Mouse (Mus musculus) G1E (cell line): ENCODE data around the gene Stk4. TPM values are rescaled to one million over a fixed set of nuclear protein-coding genes. Genes with fewer than 3 reads are reported as not detected.

Experiments used
- ATAC-seq: 2 replicates; pipeline ENCODE4 v1.8.0; 2016; ENCODE audit warnings: mild to moderate bottlenecking; ENCODE audit not compliant: insufficient number of reproducible peaks, poor library complexity, low FRiP score, severe bottlenecking; ENCODE audit errors: extremely low read depth
- DNase-seq: peaks from one replicate; pipeline ENCODE4 v3.0.0; 2012; ENCODE audit warnings: low spot score
- H3K27me3 ChIP-seq: 2 replicates; pipeline ENCODE4 v1.6.1; 2012; ENCODE audit warnings: mild to moderate bottlenecking, low read length, inconsistent platforms; ENCODE audit not compliant: insufficient read depth
- H3K36me3 ChIP-seq: replicated peaks from 2 replicates; pipeline ENCODE3; 2012; ENCODE audit warnings: mild to moderate bottlenecking, inconsistent platforms
- H3K4me1 ChIP-seq: 2 replicates; pipeline ENCODE4 v1.6.1; 2012; ENCODE audit warnings: low read depth, low read length, inconsistent platforms, mixed read lengths; ENCODE audit not compliant: insufficient read depth
- H3K4me3 ChIP-seq: 2 replicates; pipeline ENCODE4 v1.5.1; 2012; ENCODE audit warnings: low read depth, mild to moderate bottlenecking, inconsistent platforms, low read length, moderate library complexity, mixed read lengths
- H3K9me3 ChIP-seq: replicated peaks from 2 replicates; pipeline ENCODE4 v1.6.1; 2012; ENCODE audit warnings: inconsistent platforms
- CTCF ChIP-seq: IDR thresholded peaks from 2 replicates; pipeline ENCODE4 v1.5.1; 2012; ENCODE audit warnings: low read depth, low read length, inconsistent platforms, mixed read lengths
- GATA1 ChIP-seq: IDR thresholded peaks from 2 replicates; pipeline ENCODE4 v1.6.1; 2012; ENCODE audit warnings: borderline replicate concordance, low read length, inconsistent platforms, mixed read lengths
- GATA2 ChIP-seq: IDR thresholded peaks from 2 replicates; pipeline ENCODE4 v1.6.1; 2012; ENCODE audit warnings: low read depth, low read length, inconsistent platforms, borderline replicate concordance
- POLR2AphosphoS5 ChIP-seq: IDR thresholded peaks from 2 replicates; pipeline ENCODE4 v1.6.1; 2012; ENCODE audit warnings: low read depth, low read length, inconsistent platforms; ENCODE audit not compliant: insufficient replicate concordance
- TAL1 ChIP-seq: conservative IDR thresholded peaks from 2 replicates; pipeline ENCODE4 v1.6.1; 2012; ENCODE audit warnings: low read depth, low read length, inconsistent platforms, mixed read lengths
- polyA plus RNA-seq: library from polyadenylated mRNA; stranded (reverse); fragments of >175 nt; gene quantifications from 2 replicates; pipeline ENCODE4 v1.2.3, GENCODE M21; 2012
- total RNA-seq, 2 experiments: library from RNA; stranded (forward) in 1 of 2; stranded (reverse) in 1 of 2; fragments of 200-1000 nt in 1 of 2; fragments of >200 nt in 1 of 2; fragmentation: Nextera tagmentation in 1 of 2; gene quantifications; 2 replicates each; pipeline ENCODE4 v1.2.3; 2014 to 2017

The Stk4 gene
- total and polyA plus RNA-seq, 3 experiments: 86.5 to 247 (median 214) TPM

GRCm38 (mm10) chr2:164158838-164159237, 88.7 kb downstream of the Stk4 start:
- H3K36me3 ChIP-seq: peaks cover 41% of the 10 kb centered on the region
- H3K9me3 ChIP-seq: no peaks in the 10 kb centered on the region
- no peak for TF ChIP-seq TAL1
- no peak for TF ChIP-seq GATA1
- no peak for TF ChIP-seq CTCF
- no peak for TF ChIP-seq GATA2
- no peak for TF ChIP-seq POLR2AphosphoS5
- no peaks in the 10 kb centered on the region for H3K27me3 ChIP-seq
- H3K4me1 ChIP-seq: no peaks in the 10 kb centered on the region
- ATAC-seq (no peak), DNase-seq (no peak)
- no peak overlapping the region for H3K4me3 ChIP-seq

GRCm38 (mm10) chr2:164161515-164162055, 91.5 kb downstream of the Stk4 start:
- Histone ChIP-seq H3K4me3 (no peak overlapping the region), H3K36me3 (peaks cover 16% of the 10 kb centered on the region), H3K27me3 (no peaks in the 10 kb centered on the region; the same call in 1 of the 2 replicates), H3K9me3 (no peaks in the 10 kb centered on the region), H3K4me1 (no peaks in the 10 kb centered on the region)
- ATAC-seq (no peak), DNase-seq (no peak)
- TF ChIP-seq GATA2 (no peak), TAL1 (no peak), CTCF (no peak), POLR2AphosphoS5 (no peak), GATA1 (no peak)

GRCm38 (mm10) chr2:164164941-164165340, 94.8 kb downstream of the Stk4 start:
- no peak for TF ChIP-seq POLR2AphosphoS5
- TF ChIP-seq GATA2: no peak
- TF ChIP-seq TAL1: no peak
- no peak for TF ChIP-seq GATA1
- ATAC-seq (no peak), DNase-seq (no peak)
- Histone ChIP-seq H3K4me1 (no peaks in the 10 kb centered on the region), H3K4me3 (no peak overlapping the region), H3K9me3 (peaks cover 7% of the 10 kb centered on the region), H3K27me3 (peaks cover 3% of the 10 kb centered on the region; the same call in 1 of the 2 replicates), H3K36me3 (no peaks in the 10 kb centered on the region)

GRCm38 (mm10) chr2:164167752-164168570, 97.8 kb downstream of the Stk4 start:
- H3K9me3 ChIP-seq: peaks cover 7% of the 10 kb centered on the region
- no peaks in the 10 kb centered on the region for H3K36me3 ChIP-seq
- no peak for DNase-seq
- ATAC-seq: no peak
- TF ChIP-seq CTCF (no peak), GATA1 (no peak), GATA2 (no peak), TAL1 (no peak), POLR2AphosphoS5 (no peak)
- peaks cover 3% of the 10 kb centered on the region; the same call in 1 of the 2 replicates for H3K27me3 ChIP-seq
- H3K4me3 ChIP-seq: no peak overlapping the region; the same call in 1 of the 2 replicates
- no peaks in the 10 kb centered on the region for H3K4me1 ChIP-seq

- no peak for TF ChIP-seq CTCF
- TF ChIP-seq GATA1: no peak
- no peak for TF ChIP-seq GATA2
- no peak for TF ChIP-seq POLR2AphosphoS5
- TF ChIP-seq TAL1: no peak
- no peak for DNase-seq
- no peak for ATAC-seq
- H3K4me3 ChIP-seq: no peak overlapping the region
- no peaks in the 10 kb centered on the region for H3K36me3 ChIP-seq
- peaks cover 3% of the 10 kb centered on the region; the same call in 1 of the 2 replicates for H3K27me3 ChIP-seq
- H3K9me3 ChIP-seq: peaks cover 7% of the 10 kb centered on the region
- H3K4me1 ChIP-seq: no peaks in the 10 kb centered on the region
Observed at GRCm38 (mm10) chr2:164168571-164168946, 98.4 kb downstream of the Stk4 start.

GRCm38 (mm10) chr2:164170326-164170725, 100.2 kb downstream of the Stk4 start:
- H3K27me3 ChIP-seq: peaks cover 3% of the 10 kb centered on the region
- no peak for ATAC-seq
- H3K9me3 ChIP-seq: peaks cover 7% of the 10 kb centered on the region

More at GRCm38 (mm10) chr2:164170326-164170725, 100.2 kb downstream of the Stk4 start:
- H3K4me3 ChIP-seq: no peak overlapping the region
- no peaks in the 10 kb centered on the region for H3K36me3 ChIP-seq
- no peak for TF ChIP-seq CTCF
- TF ChIP-seq POLR2AphosphoS5: no peak
- TF ChIP-seq GATA2: no peak
- TF ChIP-seq GATA1: no peak
- TF ChIP-seq TAL1: no peak
- no peak for DNase-seq
- H3K4me1 ChIP-seq: no peaks in the 10 kb centered on the region
